Mouse (Mus musculus): ENCODE data around the gene Cpa2.

The Cpa2 gene

DNA sequence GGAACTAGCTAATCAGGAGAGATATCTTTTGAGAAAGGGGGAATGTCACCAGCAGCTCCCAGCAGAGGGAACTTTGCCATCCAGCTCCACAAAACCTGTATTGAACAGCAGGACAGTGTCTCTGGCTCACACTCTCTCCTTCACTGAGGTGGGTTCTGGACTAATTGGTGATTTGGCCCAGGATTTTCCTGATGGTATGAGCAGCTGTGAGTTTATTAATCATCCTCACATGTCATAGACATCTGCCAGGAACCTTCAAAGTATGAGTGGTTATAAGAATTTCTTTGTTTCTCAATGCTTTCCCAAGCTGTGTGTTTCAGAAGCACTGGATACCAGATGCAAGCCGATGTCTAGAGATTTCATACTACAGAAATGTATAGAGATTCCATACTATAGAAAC is 33.6 kb downstream of the Cpa2 start:
- in situ Hi-C loops (cut with MboI, MseI), result no loop called here

DNA sequence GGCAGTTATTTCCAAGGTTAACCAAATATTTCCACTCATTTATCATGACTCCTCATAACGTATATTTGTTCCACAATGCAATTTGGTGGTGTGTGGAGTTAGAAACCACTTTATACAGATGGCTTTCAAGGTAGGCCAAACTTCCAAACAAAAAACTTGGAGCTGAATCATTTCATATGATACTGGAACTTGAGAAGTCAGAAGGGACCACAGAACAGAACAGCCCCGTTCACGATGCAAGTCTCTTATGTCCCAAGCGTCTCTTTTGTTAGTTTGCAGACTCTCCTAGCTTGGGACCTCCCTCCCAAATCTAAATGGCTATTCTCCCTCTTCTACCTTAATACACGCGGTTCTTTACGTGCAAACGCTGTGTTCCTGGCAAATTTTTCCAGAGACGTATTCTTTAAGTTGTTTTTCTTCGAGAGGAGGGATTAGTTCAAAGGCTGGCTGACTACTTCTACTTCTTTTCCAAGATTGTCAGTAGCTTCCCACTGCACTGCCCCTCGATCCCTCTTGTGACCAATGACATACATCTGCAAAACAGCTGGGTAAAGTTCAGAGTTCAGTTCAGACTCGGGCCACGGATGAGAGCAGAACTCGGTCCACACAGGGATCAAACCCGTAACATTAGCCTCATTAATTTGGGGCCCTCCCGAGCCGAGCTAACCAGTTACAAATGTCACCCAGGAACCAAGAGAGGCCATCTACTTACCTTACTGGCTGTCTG is 35.3 kb downstream of the Cpa2 start:
- in situ Hi-C loops (cut with MboI, MseI), result no loop called here

DNA sequence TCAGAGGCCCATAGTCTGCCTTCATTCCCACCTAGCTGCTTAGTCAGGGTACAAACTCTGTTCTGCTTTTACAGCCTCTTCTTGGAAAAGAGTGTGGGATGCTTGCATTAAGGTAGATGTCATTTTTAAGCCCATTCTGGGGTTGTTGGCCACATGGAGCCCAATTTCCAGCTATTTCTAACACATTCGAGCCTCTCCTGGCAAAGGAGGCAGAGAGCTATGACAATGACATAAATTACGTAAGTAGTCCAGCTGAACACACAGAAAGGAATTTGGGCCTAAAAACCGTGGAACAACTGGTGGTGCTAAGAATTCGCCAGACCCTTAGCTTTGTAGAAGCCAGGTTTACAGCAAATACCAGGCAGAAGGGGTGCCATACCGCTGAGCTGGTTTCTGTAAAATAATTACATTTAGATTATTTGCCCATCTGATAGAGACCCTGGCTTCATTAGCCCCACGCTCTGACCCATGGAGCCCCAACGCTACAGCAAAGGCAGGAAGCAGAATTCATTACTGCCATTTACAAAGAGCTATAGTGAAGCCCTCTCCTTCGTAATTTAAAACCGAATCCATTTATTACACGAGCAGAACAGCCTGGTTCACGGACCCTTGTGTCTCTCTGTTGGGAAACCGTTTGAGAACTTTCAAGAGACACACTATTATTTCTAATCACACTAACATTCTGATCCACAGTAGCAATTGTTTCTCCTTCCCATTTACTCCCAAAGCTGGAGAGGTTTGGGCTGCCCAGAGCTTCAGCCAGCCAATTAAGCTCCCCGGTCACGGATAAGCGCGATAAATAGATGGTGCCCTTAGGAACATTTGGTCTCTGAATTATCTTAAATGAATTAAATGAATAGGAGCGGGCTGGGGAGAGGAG is 38.8 kb downstream of the Cpa2 start:
- in situ Hi-C loops (cut with MboI, MseI), result loop anchor here in 1 of 2 experiments (10.0 kb wide), 2 partner anchors 225 to 1745 kb away; no protein-coding TSS in a partner anchor

DNA sequence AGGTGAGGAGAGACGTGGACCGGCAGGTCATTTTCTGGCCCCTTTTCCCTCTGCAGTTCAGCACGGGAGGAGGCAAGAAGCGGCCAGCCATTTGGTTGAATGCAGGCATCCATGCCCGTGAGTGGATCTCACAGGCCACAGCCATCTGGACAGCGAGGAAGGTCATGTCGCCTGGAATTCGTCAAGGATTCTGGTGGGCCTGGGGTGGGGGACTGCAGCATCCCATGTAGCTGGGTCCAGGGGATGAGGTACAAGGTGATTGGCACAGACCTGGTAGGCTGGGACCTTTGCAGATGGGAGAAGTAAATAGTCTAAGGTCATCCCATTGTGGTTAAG is 39.4 kb downstream of the Cpa2 start:
- in situ Hi-C loops (cut with MboI, MseI), result loop anchor here in 1 of 2 experiments (10.0 kb wide), 2 partner anchors 224 to 1744 kb away; no protein-coding TSS in a partner anchor

DNA sequence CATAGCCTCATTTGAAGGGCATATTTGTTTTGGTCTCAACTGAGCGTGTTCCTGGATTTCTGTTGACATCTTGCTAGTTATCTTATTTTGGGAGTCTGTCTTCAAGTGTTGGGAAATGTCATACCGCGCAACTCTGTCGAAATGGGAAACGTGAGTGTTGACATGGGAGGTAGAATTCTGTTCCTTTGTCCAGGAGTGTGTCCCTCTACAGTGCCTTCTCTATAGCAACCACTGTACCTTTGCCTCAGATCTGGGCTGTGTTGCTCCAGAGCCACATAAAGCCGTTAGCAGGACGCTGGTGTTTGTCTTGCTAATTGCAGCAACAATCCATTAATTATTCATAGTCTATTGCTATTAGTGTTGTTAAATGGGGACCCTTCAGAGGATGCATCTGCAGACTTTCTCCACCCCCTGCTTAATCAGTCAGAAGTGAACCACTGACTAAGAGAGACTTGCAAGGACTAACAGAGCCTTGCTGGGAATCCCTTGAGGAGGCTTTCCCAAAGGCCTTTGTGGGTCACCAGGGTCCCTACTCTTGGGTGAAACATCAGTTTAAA is 45.6 kb downstream of the Cpa2 start:
- in situ Hi-C loops (cut with MboI, MseI), result loop anchor here in 1 of 2 experiments (10.0 kb wide), 2 partner anchors 218 to 1738 kb away; no protein-coding TSS in a partner anchor

DNA sequence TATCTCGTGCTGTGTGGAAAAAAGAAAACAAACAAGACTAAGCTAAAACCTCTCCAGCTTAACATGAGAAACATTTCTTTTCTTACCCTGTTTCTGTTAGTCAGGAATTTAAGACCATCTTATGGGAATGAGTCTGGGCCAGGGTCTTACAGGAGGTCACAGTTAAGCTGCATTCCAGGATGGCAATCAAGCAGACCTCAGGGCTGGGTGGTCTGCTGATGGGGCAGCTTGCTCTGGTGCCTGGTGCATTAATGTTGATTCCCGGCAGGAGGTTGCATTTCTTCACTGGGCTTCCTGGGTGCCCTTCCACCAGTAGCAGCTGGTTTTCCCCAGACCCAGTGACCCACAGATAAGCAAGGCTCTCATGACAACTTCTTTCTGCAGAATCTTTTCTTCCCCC is 48.4 kb downstream of the Cpa2 start:
- in situ Hi-C loops (cut with MboI, MseI), result loop anchor here in 1 of 2 experiments (10.0 kb wide), 2 partner anchors 215 to 1735 kb away; no protein-coding TSS in a partner anchor

DNA sequence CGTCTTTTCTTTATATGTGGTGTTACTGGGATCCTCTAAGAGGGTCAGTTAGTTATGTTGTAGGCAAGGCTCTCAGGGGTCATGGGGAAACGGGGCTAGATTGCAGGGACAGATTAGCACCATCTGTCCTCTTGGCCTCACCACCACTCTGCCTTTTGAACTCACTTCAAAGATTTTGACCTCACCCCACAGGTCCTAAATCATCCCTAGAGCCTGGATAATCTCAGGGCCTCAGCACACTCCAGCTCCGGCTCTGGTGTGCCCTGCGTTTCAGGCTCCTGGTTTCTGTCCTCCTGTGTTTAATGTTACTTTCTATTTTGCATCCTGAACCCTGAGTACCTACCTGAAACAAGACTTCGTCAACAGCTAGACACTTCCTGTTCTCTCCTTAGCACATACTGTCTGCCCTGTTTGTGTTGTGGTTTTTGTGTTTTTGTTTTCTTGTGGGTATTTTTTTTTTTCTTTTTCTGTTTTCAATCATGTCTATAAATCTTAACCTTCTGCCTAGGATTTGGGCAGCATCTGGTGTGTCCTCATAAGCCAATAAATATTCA is 50.5 kb downstream of the Cpa2 start:
- in situ Hi-C loops (cut with MboI, MseI), result no loop called here

DNA sequence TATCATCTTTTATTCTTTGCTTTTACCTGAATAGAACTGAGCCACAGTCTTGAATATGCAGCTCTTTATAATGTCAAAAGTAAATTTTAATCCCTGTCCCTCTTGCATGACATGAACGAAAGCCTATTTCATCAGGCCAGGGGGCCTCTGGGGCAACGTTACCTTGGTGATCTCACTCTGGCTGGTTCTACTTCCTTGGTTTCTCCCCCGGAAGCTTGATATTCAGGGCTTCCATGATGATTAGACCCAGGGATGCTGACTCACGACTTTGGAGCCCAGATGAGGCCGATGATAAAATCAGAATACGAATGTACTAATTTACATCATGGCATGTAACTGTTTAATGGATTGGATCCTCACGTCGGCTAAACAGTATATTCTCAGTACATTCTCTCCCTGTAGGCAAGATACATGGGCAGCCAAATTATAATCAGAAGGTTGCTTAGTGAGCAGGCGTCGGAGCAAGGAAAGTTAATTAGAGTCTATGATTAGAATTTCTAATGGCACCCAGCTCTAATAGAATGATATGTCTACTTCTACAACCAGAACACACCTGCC is 51.1 kb downstream of the Cpa2 start:
- in situ Hi-C loops (cut with MboI, MseI), result no loop called here

DNA sequence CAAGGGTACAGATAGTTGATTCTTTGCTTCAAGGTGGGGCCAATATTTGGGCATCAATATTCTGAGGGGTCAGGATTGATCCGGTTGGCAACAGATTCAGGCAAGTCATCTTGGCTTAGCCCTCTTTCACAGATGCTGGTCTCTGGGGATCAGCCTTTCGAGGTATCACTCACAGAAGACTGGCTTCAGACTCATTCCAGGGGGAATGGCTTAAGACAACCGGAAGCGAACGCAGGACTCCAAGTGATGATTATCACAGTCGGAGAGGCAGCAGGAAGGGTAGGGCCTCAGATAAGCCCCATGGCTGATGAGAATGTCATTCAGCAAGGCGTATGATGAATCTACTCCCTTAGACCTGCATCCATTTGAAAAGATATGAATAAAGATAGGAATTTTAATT is 53.0 kb downstream of the Cpa2 start:
- in situ Hi-C loops (cut with MboI, MseI), result no loop called here

DNA sequence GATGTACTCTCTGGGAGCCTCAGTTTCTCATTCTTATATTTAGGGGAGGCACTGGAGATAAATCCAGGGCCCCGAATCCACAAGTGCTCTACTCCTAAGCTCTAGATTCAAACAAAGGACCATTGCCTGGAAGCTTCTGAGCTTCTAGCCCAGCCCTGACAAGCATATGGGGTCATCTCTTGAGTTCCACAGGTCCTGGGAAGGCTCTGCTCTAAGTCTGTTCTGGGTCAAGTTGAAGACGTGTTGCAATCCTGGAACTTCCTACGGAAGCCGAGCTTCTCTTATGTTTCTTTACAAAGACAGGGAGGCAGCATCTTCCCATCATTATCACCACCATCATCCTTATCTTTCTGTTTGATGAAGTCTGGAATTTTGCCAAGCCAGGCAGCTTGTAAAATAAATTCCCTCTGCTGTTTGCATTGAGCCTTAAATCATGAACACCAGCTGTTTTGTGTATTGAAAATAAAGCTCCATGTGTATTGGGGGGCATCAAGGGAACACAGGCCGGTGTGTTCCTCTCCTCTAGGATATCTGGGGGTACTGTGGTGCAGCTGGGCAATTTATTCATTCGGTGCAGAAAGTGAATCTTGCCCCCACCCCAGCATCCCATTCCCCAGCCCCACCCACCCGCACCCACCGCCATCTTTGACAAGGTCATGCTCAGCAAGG is 55.0 kb downstream of the Cpa2 start:
- in situ Hi-C loops (cut with MboI, MseI), result no loop called here

DNA sequence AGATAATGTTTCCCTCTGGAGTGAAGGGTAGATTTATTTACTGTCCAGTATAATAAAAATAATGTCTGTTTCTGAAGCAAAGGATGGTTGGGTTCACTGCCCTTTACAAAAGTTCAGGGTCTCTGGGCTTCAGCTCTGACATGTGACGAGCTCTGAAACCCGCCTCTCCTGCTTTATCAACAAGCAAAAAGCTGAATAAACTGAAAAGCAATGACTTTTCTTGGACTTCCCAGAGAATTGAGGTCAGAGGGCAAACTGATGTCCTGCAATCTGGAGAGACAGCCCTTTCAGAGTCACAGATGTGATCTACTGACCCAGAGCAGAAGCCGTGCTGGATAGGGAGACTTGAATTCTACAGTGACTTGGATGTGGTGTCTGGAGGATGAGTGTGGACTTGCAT is 58.7 kb downstream of the Cpa2 start:
- in situ Hi-C loops (cut with MboI, MseI), result loop anchor here in 1 of 2 experiments (5.0 kb wide), 2 partner anchors 33 to 202 kb away; partner anchors contain the start of gene Cpa4

DNA sequence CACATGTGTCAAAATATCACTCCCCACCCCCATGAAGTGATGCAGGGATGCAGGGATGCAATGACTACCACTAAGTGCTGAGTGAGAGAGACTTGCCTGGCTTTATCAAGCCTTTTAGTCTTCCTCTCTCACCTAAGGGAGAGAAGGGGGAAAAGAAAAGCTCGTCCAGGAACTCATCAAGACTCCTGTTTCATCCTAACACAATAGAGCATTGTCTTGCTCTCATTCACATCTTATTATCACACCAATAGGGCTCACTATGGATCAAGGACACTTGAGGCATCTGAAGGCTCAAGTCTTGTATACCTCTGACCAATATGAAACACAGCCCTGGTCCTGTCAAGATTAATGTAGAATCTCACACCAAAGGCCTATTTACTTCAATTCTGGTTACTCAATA is 59.6 kb downstream of the Cpa2 start:
- in situ Hi-C loops (cut with MboI, MseI), result loop anchor here in 1 of 2 experiments (5.0 kb wide), 2 partner anchors 34 to 201 kb away; partner anchors contain the start of gene Cpa4

DNA sequence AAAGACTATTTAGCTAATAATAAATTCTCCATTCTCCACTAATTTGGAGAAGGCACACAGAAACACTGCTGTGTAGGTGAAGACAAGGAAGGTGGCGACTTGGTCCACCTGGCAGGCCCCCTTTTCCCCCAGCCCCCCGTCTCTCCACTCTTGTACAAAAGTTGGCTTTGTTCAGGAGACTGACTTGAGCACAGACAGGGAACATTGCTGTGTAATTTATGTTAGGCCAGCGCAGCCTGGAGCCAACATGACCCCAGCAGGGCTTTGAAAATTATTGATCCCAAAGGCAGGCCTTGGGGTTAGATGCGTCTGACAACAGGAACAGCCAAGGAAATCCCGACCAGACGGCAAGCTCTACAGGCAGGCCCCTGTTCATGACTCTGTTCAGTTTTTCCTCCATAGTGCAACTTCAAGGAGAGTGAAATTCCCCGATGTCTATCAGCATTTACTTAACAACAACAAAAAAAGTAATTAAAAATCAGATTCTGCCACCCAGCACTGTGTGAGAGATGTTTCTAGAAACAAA is 63.0 kb downstream of the Cpa2 start:
- in situ Hi-C loops (cut with MboI, MseI), result loop anchor here in 1 of 2 experiments (5.0 kb wide), 2 partner anchors 37 to 198 kb away; partner anchors contain the start of gene Cpa4

DNA sequence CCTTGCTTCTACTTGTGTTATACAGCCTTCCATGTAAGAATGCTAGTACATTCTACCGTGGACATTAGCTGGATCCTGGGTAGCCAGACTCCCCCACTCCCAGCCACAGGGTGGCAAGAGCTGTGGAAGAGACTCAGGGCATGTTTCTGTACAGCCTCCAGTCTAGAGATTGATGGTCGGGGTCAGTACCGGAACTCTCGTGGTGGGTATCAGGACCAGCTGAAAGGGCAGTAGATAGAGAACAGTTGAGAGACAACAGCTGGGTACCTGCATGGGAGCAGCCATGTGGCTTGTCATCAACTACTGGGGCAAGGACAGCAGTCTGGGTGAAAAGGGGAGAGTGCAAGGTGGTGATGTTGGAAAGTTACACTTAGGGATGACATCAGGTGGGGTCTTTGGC is 63.7 kb downstream of the Cpa2 start:
- in situ Hi-C loops (cut with MboI, MseI), result no loop called here

DNA sequence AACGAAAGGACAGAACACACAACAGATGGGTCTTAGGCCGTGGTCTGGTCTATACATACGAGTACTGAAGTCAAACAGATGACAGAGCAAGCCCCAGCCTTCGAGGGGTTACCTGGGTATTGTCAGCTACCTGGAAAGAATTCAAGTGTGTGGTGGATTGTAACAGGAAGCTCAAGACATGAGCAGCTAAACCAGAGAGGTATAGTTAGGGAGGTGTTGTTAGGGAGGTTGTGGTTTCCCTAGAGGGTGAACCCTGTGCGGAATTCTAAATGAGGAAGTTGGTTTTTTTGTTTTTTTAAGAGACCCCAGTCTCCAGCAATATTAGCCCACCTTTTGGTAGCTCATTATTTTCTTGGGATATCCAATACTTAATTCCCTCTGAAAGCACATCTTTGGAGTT is 64.3 kb downstream of the Cpa2 start:
- in situ Hi-C loops (cut with MboI, MseI), result no loop called here

DNA sequence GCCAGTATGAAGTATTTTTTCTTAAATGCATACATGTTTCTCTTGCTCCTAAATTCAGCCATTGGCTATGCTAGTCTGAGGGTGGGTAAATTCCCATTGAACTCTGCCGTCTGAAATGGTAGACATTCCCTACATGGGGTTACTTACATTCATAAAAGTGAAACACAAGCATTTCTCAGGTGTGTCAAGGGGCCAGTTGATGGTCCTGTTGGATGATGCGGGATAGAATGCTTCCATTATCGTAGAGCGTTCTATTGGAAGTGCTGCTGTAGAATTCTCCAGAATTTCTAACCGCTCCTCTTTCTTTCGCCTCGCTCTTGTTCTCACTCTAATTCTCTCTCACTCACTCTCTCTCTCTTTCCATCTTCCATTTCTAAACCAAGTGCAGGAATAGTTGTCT is 69.3 kb downstream of the Cpa2 start, which contains the start of gene Cpa5:
Gene Cpa5 (plus strand): TSS at position 301 of the 400 bp plus-strand sequence.
- in situ Hi-C loops (cut with MboI, MseI), result no loop called here

DNA sequence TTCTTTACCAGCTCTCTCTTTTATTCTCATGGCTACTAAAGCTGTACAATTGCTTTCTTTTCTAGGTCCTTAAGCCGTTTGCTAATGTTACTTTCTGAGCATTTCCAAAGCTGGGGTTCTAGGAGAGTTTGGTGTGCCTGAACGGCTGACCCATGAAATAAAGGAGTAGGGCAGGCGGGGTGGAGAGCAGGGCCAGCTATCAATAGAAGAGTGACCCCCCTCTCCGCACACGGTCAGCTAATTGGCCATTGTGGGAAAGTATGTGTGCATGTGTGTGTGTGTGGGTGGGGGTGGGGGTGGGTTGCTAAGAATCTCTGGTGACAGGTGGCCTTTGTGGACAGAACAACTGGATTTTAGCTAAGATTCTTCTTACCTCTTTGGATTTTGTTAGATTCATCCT is 69.8 kb downstream of the Cpa2 start:
- in situ Hi-C loops (cut with MboI, MseI), result no loop called here

Measured in T-helper 17 cell (primary cell).